Mouse (Mus musculus) bone marrow macrophage, adult 2 months (primary cell): ENCODE measurements at regions not wholly inside any gene's neighbourhood (a gene's known extent, or its start where the extent isn't known, plus 50 kb on each side); places are given as distances from the start of the nearest gene placed in this dataset.

Source experiments
- CTCF ChIP-seq: IDR thresholded peaks from 2 replicates; pipeline ENCODE4 v1.5.1; 2012; ENCODE audit warnings: low read depth, mild to moderate bottlenecking, low read length, moderate library complexity
- POLR2A ChIP-seq: IDR thresholded peaks from 2 replicates; pipeline ENCODE4 v1.6.1; 2012; ENCODE audit warnings: mild to moderate bottlenecking, low read depth, low read length, borderline replicate concordance

GRCm38 (mm10) chr4:45738746-45739145 is 60.1 kb upstream of the Aldh1b1 start:
- TF ChIP-seq CTCF: no peak
- no peak for TF ChIP-seq POLR2A
